Mouse (Mus musculus): ENCODE measurements around the gene Srgap3. TPM values are rescaled to one million over a fixed set of nuclear protein-coding genes. Genes with fewer than 3 reads are reported as not detected.
A peak's percentile ranks its signal among the peaks of the same experiment; 100 is the strongest.
"Not testable (repeated sequence)": the region's sequence is repeated elsewhere in the genome, so short reads cannot be mapped to it uniquely, and the experiment has no call there.

The Srgap3 gene
- polyA plus RNA-seq, 1 experiment from 2014 or later, result 68.8 TPM

DNA sequence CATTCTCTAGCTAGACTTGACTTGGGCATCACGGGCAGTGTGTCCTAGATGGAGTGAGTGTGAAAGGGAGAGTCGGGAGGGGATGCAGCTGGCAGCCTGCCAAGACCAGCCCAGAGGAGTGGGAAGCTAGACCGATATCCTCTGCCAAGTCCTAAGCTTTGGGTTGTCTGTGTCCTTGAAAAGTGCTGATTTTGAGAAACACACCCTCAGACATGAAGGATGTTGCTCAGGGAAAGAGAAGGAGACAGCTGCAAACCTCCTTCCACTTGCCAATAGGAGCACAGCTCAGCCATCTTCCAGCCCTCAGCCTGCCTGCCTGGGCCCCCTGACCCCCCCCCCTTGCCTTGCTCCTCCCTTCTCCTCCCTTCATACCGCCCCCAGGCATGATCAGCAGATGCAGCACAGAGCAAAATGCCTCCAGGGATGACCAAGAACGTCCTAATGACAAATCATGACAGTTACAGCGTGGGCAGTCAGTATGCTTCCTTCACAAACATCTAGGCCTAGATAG, 82.0 kb downstream of the Srgap3 start:
- H3K27me3 ChIP-seq (ENCODE audit: control insufficient read depth, insufficient read depth, low read length), result no peaks in the 10 kb centered on the region
- H3K4me3 ChIP-seq (replicated peaks; ENCODE audit: low read depth, low read length), result no peak overlapping the region
- peaks cover 45% of the 10 kb centered on the region for H3K4me1 ChIP-seq (ENCODE audit: control insufficient read depth, insufficient read depth, low read length)
- 0 out of 2 replicates have a peak overlapping the region, but pooled peaks have one; percentile 6 for H3K4me2 ChIP-seq (ENCODE audit: low read length)
- H3K36me3 ChIP-seq (ENCODE audit: control insufficient read depth, insufficient read depth, low read length), result no peaks in the 10 kb centered on the region
- ATAC-seq (ENCODE audit: low FRiP score, low TSS enrichment) (0 out of 2 replicates have a peak, but pooled peaks have one; percentile 44), DNase-seq (peak; percentile 60)
- H3K9ac ChIP-seq (replicated peaks; ENCODE audit: low read length), result no peak overlapping the region
- peak overlapping the region; percentile 72 for H3K27ac ChIP-seq (replicated peaks; ENCODE audit: low read depth, low read length)
- no peaks in the 10 kb centered on the region for H3K9me3 ChIP-seq (ENCODE audit: control insufficient read depth, low read length)
- 27% methylated on average over 6 of the region's 6 CpGs for WGBS

DNA sequence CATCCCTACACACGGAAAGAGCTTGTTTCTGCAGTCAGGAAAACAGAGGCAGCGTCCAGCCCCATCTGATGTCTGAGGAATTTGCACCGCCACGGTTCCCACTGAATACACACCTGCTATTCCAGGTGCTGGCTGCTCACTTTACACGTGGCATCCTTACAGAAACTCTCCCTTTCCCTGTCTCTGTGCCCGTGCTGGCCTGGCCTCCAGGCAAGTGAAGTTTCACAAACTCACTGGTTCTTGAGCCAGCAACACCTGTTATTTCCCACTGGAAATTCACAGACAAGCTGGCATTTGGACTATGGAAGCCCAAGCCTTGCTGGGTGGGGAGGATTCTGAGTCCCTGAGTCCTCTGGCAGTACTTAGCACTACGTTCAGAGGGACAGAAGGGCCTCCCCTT, 84.6 kb downstream of the Srgap3 start:
- H3K9me3 ChIP-seq (ENCODE audit: control insufficient read depth, low read length), result no peaks in the 10 kb centered on the region
- H3K4me3 ChIP-seq (replicated peaks; ENCODE audit: low read depth, low read length), result no peak overlapping the region
- H3K4me2 ChIP-seq (ENCODE audit: low read length), result no peak overlapping the region
- H3K36me3 ChIP-seq (ENCODE audit: control insufficient read depth, insufficient read depth, low read length), result no peaks in the 10 kb centered on the region
- no peak for ATAC-seq (ENCODE audit: low FRiP score, low TSS enrichment)
- no peak overlapping the region for H3K9ac ChIP-seq (replicated peaks; ENCODE audit: low read length)
- 89% methylated on average over 7 of the region's 7 CpGs for WGBS
- no peak for DNase-seq
- H3K27ac ChIP-seq (replicated peaks; ENCODE audit: low read depth, low read length), result no peak overlapping the region
- H3K27me3 ChIP-seq (ENCODE audit: control insufficient read depth, insufficient read depth, low read length), result no peaks in the 10 kb centered on the region
- H3K4me1 ChIP-seq (ENCODE audit: control insufficient read depth, insufficient read depth, low read length), result peaks cover 38% of the 10 kb centered on the region

DNA sequence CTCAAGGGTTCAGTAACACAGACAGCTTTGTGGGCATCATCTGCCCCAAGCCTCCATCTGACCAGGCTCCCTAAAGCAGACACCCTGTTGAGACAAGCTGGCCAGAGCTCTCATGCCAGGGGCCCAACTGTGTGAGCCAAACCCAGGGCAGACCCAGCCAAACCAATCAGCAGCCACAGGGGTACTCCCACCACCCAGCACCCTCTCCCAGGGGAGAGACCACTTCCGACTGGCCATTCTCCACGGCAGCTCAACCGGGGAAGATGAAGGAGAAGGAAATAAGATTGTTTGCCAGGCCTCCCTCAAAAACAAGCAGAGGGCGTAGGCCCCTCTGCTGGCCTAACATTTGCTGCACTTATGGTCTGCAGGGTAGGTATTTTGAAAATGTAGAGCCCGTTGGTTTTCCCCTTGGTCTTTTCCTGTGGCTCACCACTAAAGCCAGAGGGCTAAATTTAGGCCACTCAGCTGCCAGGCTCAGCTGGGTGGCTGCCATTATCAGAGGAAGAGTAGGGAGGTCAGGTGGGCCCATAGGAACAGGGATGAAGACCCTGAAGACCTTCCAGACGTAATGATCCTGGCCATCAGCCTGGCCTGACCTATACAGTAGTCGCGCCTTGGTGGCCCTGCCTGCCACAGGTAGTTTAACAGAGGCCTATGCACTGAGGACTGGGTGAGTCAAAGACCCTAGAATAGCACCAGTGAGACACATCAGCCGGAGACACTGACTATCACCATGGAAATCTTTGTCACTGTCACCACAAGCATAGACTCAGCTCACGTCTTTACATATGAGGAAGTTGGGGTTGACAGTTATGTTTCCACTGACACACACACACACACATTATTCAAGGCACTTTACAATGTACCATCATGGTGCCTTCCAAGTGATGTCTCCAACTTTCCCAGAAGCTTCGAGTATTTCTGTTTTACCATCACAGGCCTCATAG, 85.4 kb downstream of the Srgap3 start:
- DNase-seq (no peak), ATAC-seq (ENCODE audit: low FRiP score, low TSS enrichment) (no peak)
- 78% methylated on average over 11 of the region's 11 CpGs for WGBS
- Histone ChIP-seq H3K9ac (replicated peaks; ENCODE audit: low read length) (no peak overlapping the region), H3K36me3 (ENCODE audit: control insufficient read depth, insufficient read depth, low read length) (no peaks in the 10 kb centered on the region), H3K27ac (replicated peaks; ENCODE audit: low read depth, low read length) (0 out of 2 replicates have a peak overlapping the region, but pooled peaks have one; percentile 10), H3K4me2 (ENCODE audit: low read length) (no peak overlapping the region), H3K4me1 (ENCODE audit: control insufficient read depth, insufficient read depth, low read length) (peaks cover 43% of the 10 kb centered on the region), H3K4me3 (replicated peaks; ENCODE audit: low read depth, low read length) (no peak overlapping the region), H3K9me3 (ENCODE audit: control insufficient read depth, low read length) (no peaks in the 10 kb centered on the region), H3K27me3 (ENCODE audit: control insufficient read depth, insufficient read depth, low read length) (no peaks in the 10 kb centered on the region)

- not testable (repeated sequence) for H3K27me3 ChIP-seq (ENCODE audit: control insufficient read depth, insufficient read depth, low read length); H3K9me3 ChIP-seq (ENCODE audit: control insufficient read depth, low read length); H3K27ac ChIP-seq (replicated peaks; ENCODE audit: low read depth, low read length); DNase-seq; H3K36me3 ChIP-seq (ENCODE audit: control insufficient read depth, insufficient read depth, low read length); H3K4me2 ChIP-seq (ENCODE audit: low read length); H3K4me3 ChIP-seq (replicated peaks; ENCODE audit: low read depth, low read length); ATAC-seq (ENCODE audit: low FRiP score, low TSS enrichment); H3K9ac ChIP-seq (replicated peaks; ENCODE audit: low read length)
- H3K4me1 ChIP-seq (ENCODE audit: control insufficient read depth, insufficient read depth, low read length), result peaks cover 40% of the 10 kb centered on the region
- WGBS, result 96% methylated on average over 5 of the region's 5 CpGs
Measured at GRCm38 (mm10) chr6:112860290-112860689, 86.8 kb downstream of the Srgap3 start.

DNA sequence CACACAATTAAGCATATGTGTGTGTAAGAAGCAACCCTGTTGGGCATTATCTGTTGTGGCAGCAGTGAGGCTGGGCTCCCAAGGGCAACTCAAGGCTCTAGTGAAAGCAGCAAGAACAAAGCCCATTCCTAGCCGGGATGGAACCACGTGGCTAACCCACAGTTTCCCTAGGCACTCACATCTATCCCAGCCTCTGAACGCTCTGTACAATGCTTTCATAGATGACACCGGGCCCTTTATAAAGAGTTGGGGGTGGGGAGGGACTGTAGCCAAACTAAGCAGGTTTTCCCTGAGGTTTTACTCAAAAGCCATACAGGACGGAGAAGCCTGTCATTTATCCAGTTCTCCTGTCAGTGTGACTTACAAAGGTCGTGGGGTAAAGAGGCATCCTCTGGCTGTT, 90.0 kb downstream of the Srgap3 start:
- H3K9ac ChIP-seq (replicated peaks; ENCODE audit: low read length), result no peak overlapping the region
- no peak overlapping the region for H3K4me3 ChIP-seq (replicated peaks; ENCODE audit: low read depth, low read length)
- peak; percentile 59 for ATAC-seq (ENCODE audit: low FRiP score, low TSS enrichment)
- no peaks in the 10 kb centered on the region for H3K9me3 ChIP-seq (ENCODE audit: control insufficient read depth, low read length)
- peaks cover 47% of the 10 kb centered on the region for H3K4me1 ChIP-seq (ENCODE audit: control insufficient read depth, insufficient read depth, low read length)
- H3K27ac ChIP-seq (replicated peaks; ENCODE audit: low read depth, low read length), result peak overlapping the region; percentile 72
- H3K4me2 ChIP-seq (ENCODE audit: low read length), result peak overlapping the region; percentile 6; the same call in 1 of the 2 replicates
- peak; percentile 65 for DNase-seq
- H3K27me3 ChIP-seq (ENCODE audit: control insufficient read depth, insufficient read depth, low read length), result no peaks in the 10 kb centered on the region
- H3K36me3 ChIP-seq (ENCODE audit: control insufficient read depth, insufficient read depth, low read length), result no peaks in the 10 kb centered on the region
- WGBS, result 9% methylated on average over 6 of the region's 6 CpGs

GRCm38 (mm10) chr6:112855183-112855582, 91.9 kb downstream of the Srgap3 start:
- Histone ChIP-seq H3K27ac (replicated peaks; ENCODE audit: low read depth, low read length) (no peak overlapping the region), H3K27me3 (ENCODE audit: control insufficient read depth, insufficient read depth, low read length) (no peaks in the 10 kb centered on the region), H3K4me3 (replicated peaks; ENCODE audit: low read depth, low read length) (no peak overlapping the region), H3K9ac (replicated peaks; ENCODE audit: low read length) (no peak overlapping the region), H3K4me1 (ENCODE audit: control insufficient read depth, insufficient read depth, low read length) (peaks cover 49% of the 10 kb centered on the region), H3K4me2 (ENCODE audit: low read length) (no peak overlapping the region), H3K9me3 (ENCODE audit: control insufficient read depth, low read length) (no peaks in the 10 kb centered on the region), H3K36me3 (ENCODE audit: control insufficient read depth, insufficient read depth, low read length) (no peaks in the 10 kb centered on the region)
- ATAC-seq (ENCODE audit: low FRiP score, low TSS enrichment) (no peak), DNase-seq (no peak)
- 75% methylated on average over 6 of the region's 6 CpGs for WGBS

- Histone ChIP-seq H3K36me3 (ENCODE audit: control insufficient read depth, insufficient read depth, low read length) (no peaks in the 10 kb centered on the region), H3K4me1 (ENCODE audit: control insufficient read depth, insufficient read depth, low read length) (peaks cover 53% of the 10 kb centered on the region), H3K27ac (replicated peaks; ENCODE audit: low read depth, low read length) (peak overlapping the region; percentile 43; the same call in 1 of the 2 replicates), H3K4me2 (ENCODE audit: low read length) (no peak overlapping the region), H3K27me3 (ENCODE audit: control insufficient read depth, insufficient read depth, low read length) (no peaks in the 10 kb centered on the region), H3K9ac (replicated peaks; ENCODE audit: low read length) (no peak overlapping the region), H3K4me3 (replicated peaks; ENCODE audit: low read depth, low read length) (no peak overlapping the region), H3K9me3 (ENCODE audit: control insufficient read depth, low read length) (no peaks in the 10 kb centered on the region)
- ATAC-seq (ENCODE audit: low FRiP score, low TSS enrichment) (no peak), DNase-seq (no peak)
- whole genome bisulfite sequencing, result 56% methylated on average over 14 of the region's 14 CpGs
Measured at GRCm38 (mm10) chr6:112852261-112853235, 94.5 kb downstream of the Srgap3 start.

DNA sequence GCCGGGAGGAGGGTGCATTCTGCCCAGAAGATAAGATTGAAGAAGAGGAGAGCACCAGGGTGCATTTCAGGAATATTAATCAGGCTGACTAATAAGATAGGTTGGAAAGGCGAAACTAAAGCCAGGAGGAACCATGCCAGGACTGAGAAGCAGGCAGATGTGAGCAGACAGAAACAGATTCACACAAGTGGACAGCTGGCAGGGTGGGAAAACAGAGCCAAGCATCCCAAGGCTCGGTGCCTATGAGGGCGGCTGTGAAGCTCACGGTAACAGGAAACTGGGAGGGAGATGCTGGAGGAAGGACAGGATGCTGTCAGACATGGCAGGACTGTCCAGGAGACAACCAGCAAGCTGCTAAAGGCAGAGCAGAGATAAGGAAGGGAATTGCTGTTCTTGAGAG, 96.3 kb downstream of the Srgap3 start:
- Histone ChIP-seq H3K4me2 (ENCODE audit: low read length) (no peak overlapping the region), H3K36me3 (ENCODE audit: control insufficient read depth, insufficient read depth, low read length) (no peaks in the 10 kb centered on the region), H3K9ac (replicated peaks; ENCODE audit: low read length) (peak overlapping the region; percentile 9; the same call in 1 of the 2 replicates), H3K4me3 (replicated peaks; ENCODE audit: low read depth, low read length) (no peak overlapping the region), H3K9me3 (ENCODE audit: control insufficient read depth, low read length) (no peaks in the 10 kb centered on the region), H3K4me1 (ENCODE audit: control insufficient read depth, insufficient read depth, low read length) (peaks cover 36% of the 10 kb centered on the region; the same call in 1 of the 2 replicates), H3K27ac (replicated peaks; ENCODE audit: low read depth, low read length) (peak overlapping the region; percentile 46), H3K27me3 (ENCODE audit: control insufficient read depth, insufficient read depth, low read length) (no peaks in the 10 kb centered on the region)
- 70% methylated on average over 5 of the region's 5 CpGs for WGBS
- no peak for ATAC-seq (ENCODE audit: low FRiP score, low TSS enrichment)
- no peak for DNase-seq

All from midbrain, embryonic 14.5 days (tissue).